Mouse (Mus musculus) neural tube, embryonic 11.5 days (tissue): ENCODE results near the gene Wdr38. TPM values are rescaled to one million over a fixed set of nuclear protein-coding genes. Genes with fewer than 3 reads are reported as not detected.

Experiments used
- ATAC-seq: fragments of 200-750 bp; cut with Nextera tagmentation; 2 replicates; pipeline ENCODE4 v1.8.0; 2017; ENCODE audit warnings: moderate number of reproducible peaks, mild to moderate bottlenecking, moderate TSS enrichment, moderate library complexity; ENCODE audit not compliant: insufficient read depth, low FRiP score, low TSS enrichment
- DNase-seq: peaks from one replicate; pipeline ENCODE4 v3.0.0-alpha.2; 2015; ENCODE audit warnings: low spot score
- H3K27ac ChIP-seq: fragments of 300-500 bp; sonication (generic); 2 replicates; pipeline ENCODE4 v1.5.1; 2014; ENCODE audit warnings: low read depth, mild to moderate bottlenecking, low read length
- H3K27me3 ChIP-seq: fragments of 300-500 bp; sonication (generic); 2 replicates; pipeline ENCODE4 v1.6.1; 2014; ENCODE audit warnings: mild to moderate bottlenecking, low read length, mixed read lengths; ENCODE audit not compliant: control insufficient read depth, insufficient read depth
- H3K36me3 ChIP-seq: fragments of 300-500 bp; sonication (generic); 2 replicates; pipeline ENCODE4 v1.6.1; 2014; ENCODE audit warnings: mild to moderate bottlenecking, low read length, moderate library complexity, mixed read lengths; ENCODE audit not compliant: control insufficient read depth, insufficient read depth
- H3K4me1 ChIP-seq: fragments of 300-500 bp; sonication (generic); 2 replicates; pipeline ENCODE4 v1.6.1; 2014; ENCODE audit warnings: low read length, mixed read lengths; ENCODE audit not compliant: control insufficient read depth, insufficient read depth
- H3K4me2 ChIP-seq: fragments of 300-500 bp; sonication (generic); 2 replicates; pipeline ENCODE4 v1.6.1; 2014; ENCODE audit warnings: low read depth, mild to moderate bottlenecking, moderate library complexity
- H3K4me3 ChIP-seq: fragments of 300-500 bp; sonication (generic); 2 replicates; pipeline ENCODE4 v1.5.1; 2014; ENCODE audit warnings: low read depth, low read length
- H3K9ac ChIP-seq: fragments of 300-500 bp; sonication (generic); 2 replicates; pipeline ENCODE4 v1.6.1; 2014; ENCODE audit warnings: mild to moderate bottlenecking, low read length
- H3K9me3 ChIP-seq: fragments of 300-500 bp; sonication (generic); 2 replicates; pipeline ENCODE4 v1.6.1; 2016; ENCODE audit warnings: low read length; ENCODE audit not compliant: control insufficient read depth
- WGBS: fragments of 180-500 bp; shearing (Covaris S2); extraction: QIAGEN DNeasy Blood & Tissue Kit; methylation state at CpG from one replicate; pipeline ENCODE4 v1.1.7; 2014; 5-methylcytosine and 5-hydroxymethylcytosine counted together
- polyA plus RNA-seq: library from polyadenylated mRNA; unstranded; fragments of >200 nt; fragmentation: Nextera tagmentation; extraction: Ambion mirVana; gene quantifications from 2 replicates; pipeline ENCODE4 v1.2.1, GENCODE M21; 2014

Gene Wdr38
- polyA plus RNA-seq: 1.1 and 1.4 TPM in 2 replicates

DNA sequence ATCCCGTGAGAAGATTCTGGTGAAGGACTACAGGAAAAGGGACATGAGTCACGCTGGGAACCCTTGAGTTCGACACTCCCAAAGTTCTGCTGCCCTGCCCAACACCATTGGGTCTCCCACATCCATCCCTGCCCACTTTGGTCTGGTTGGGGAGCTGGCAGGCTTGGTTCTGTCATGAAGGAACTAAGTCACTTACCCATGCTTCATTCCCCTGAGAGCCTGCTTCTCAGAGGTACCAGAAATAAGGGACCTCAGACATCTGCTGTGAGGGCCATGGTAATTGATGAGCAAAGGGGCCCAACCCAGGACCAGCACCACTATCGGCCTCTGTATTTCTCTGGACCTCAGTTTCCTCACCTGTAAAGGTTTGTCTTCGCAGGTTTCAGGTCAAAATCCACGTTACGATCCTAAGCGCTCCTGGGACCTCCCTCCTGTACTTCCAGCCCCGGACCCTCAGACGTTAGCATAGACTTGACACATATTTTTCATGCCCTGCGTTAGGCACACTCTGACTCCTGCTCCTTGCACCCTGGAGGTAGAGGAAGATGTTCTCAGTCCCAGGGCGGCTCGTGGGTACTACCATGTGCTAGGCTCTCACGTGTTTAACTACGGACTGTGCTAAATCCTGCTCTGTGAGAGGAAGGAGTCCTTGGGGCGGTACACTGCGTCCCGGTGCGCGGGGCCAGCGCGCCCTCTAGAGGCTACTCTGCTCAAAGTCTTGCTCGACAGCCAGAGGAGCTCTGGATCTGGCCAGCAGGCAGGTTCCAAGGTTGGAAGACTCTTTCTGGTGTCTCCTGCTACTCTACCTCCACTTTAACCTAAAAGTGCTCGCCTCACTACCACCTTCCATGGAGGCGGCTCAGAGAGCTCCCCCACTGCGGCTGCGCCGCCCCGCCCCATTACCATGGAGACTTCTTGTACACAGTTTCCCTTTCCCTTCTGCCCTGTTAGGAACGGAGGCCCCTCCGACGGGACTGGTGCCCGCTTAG, at the start of gene Wdr38:
Gene Wdr38 (plus strand): TSS at position 91 of the 989 bp plus-strand sequence.
- Histone ChIP-seq H3K27ac (no peak within 1 kb of the TSS), H3K9me3 (no peaks in the 10 kb centered on the region), H3K4me1 (no peaks in the 10 kb centered on the region; the same call in none of the 2 replicates), H3K4me3 (peak within 1 kb of the TSS; percentile 20), H3K9ac (peak within 1 kb of the TSS; percentile 27), H3K4me2 (peak within 1 kb of the TSS; percentile 32), H3K36me3 (peaks cover 16% of the 10 kb centered on the region), H3K27me3 (no peaks in the 10 kb centered on the region)
- peak; percentile 91 for DNase-seq
- WGBS: 16% methylated on average over 33 of the region's 33 CpGs
- ATAC-seq: peak; percentile 85

DNA sequence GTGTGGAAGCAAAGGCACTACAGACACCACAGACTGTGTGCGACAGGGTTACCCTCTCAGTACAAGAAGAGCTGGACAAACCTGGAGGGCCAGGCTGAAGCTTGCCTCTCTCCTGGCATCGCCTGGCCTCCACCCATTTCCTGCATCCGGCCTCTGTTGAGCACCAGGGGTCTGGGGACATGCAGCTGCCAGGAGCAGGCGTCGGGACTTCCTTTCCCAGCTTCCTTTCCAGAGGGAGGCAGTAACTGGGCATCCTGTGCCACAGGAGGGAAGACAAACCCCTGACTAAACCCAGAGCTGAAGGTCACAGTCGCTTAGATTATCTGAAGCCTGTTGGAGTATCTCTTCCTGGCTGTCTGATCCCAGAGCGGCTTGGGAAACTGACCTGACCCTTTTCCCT, 49.7 kb upstream of the Wdr38 start:
- no peak overlapping the region for H3K4me2 ChIP-seq
- no peak overlapping the region for H3K4me3 ChIP-seq
- no peaks in the 10 kb centered on the region for H3K36me3 ChIP-seq
- H3K9ac ChIP-seq: no peak overlapping the region
- H3K9me3 ChIP-seq: no peaks in the 10 kb centered on the region
- DNase-seq (no peak), ATAC-seq (no peak)
- H3K27ac ChIP-seq: no peak overlapping the region
- no peaks in the 10 kb centered on the region for H3K4me1 ChIP-seq
- H3K27me3 ChIP-seq: no peaks in the 10 kb centered on the region
- 80% methylated on average over 7 of the region's 7 CpGs for WGBS

DNA sequence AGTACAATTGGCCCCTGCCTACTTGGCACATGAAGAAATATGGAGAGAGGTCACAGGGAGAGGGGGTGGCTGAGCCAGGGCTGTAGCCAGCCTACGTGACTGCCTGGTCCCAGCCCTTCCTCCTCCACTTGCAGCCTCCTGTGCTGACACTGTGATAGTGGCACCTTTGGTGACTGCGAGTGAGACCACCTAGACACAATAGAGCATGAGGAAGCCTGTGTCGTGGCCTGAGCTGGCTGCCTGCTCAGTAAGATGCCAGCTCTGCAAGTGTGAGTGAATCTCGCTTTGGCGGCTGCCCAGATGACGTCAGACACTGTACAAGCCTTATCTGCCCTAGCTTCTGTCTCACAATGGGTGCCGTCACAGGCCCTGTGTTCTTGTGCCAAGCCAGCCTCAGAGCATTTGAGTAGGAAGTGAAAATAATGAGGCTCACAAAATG, 47.0 kb upstream of the Wdr38 start:
- Histone ChIP-seq H3K9me3 (no peaks in the 10 kb centered on the region), H3K9ac (no peak overlapping the region), H3K4me3 (no peak overlapping the region), H3K27ac (no peak overlapping the region), H3K4me2 (no peak overlapping the region), H3K36me3 (no peaks in the 10 kb centered on the region), H3K4me1 (no peaks in the 10 kb centered on the region), H3K27me3 (no peaks in the 10 kb centered on the region)
- no peak for DNase-seq
- ATAC-seq: no peak
- 82% methylated on average over 7 of the region's 7 CpGs for WGBS

DNA sequence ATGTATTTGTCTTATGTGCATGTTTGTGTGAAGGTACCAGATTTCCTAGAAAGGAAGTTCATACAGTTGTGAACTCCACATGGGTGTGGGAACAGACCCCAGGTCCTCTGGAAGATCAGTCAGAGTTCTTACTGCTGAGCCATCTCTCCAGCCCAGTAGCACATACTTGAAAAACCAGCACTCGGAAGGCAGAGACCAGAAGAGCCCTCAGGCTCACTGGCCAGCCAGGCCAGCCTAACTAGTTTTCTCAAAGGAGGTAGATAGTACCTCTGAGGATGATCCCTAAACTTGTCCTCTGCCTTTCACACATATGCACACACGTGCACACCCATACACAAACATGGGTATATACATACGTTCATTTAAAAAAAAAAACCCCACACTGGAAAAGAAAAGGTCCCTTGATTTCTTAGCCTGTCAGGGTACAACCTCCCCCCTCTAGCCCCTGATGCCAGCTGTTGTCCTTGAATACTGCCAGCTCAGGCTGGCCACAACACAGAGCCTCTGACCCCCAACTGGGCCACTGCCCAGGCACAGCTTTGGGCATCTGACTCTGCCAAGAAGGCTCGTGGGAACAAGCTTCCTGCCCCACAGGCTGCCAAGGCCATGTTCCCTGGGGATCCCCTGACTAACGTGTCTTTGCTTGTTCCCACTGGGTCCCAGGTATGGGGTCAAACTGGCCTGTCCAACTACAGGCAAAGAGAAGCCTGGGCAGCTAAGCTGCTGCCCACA, 44.0 kb upstream of the Wdr38 start:
- DNase-seq (no peak), ATAC-seq (no peak)
- Histone ChIP-seq H3K9ac (no peak overlapping the region), H3K4me1 (no peaks in the 10 kb centered on the region), H3K36me3 (no peaks in the 10 kb centered on the region), H3K4me3 (no peak overlapping the region), H3K27me3 (no peaks in the 10 kb centered on the region), H3K4me2 (no peak overlapping the region), H3K27ac (no peak overlapping the region), H3K9me3 (no peaks in the 10 kb centered on the region)
- 76% methylated on average over 5 of the region's 5 CpGs for whole genome bisulfite sequencing

DNA sequence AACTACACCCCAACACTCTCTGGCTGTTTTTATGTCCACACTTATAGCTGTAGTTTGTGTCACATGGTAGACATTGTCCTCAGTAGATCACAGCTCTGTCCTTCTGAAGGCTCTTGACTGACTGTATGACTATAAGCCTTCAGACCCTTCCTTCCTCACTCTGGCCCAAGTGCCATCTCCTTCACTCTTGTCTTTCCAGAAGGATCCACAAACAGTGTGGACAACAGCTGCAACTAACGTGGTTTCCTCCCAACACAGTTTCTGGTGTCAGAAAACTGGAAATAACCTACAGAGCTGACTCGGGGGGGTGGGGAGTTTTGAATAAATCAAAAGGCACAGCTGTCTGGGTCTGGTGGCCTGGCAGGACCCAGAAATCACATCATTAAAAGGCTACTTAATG, 41.2 kb upstream of the Wdr38 start:
- ATAC-seq (no peak), DNase-seq (no peak)
- 86% methylated on average over 2 of the region's 2 CpGs for WGBS
- Histone ChIP-seq H3K4me1 (no peaks in the 10 kb centered on the region), H3K4me3 (no peak overlapping the region), H3K36me3 (no peaks in the 10 kb centered on the region), H3K4me2 (no peak overlapping the region), H3K27me3 (no peaks in the 10 kb centered on the region), H3K9ac (no peak overlapping the region), H3K9me3 (no peaks in the 10 kb centered on the region), H3K27ac (no peak overlapping the region)

DNA sequence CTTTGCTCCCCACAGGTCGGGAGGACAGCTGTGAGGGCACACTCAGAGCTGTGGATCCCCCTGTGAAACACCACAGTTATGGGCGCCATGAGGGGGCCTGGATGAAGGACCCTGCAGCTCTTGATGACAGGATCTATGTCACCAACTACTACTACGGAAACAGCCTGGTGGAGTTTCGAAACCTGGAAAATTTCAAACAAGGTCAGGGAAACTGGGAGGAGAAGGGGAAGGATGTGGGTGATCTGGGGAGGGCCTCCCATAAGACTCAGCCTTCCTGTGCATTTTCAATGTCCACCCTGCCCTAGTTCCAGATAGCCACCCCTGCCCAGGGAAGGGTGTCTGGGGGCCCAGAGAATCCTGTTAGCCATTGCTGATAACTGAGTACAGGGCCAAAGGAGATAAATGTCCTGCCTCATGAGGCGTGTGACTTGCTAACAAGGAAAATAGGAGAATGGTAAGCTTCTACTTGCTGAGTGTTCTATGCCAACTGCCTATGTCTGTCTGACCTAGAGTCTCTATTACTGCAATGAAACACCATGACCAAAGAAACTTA, 39.5 kb upstream of the Wdr38 start:
- no peak overlapping the region for H3K27ac ChIP-seq
- no peak overlapping the region for H3K4me2 ChIP-seq
- ATAC-seq (no peak), DNase-seq (no peak)
- no peak overlapping the region for H3K9ac ChIP-seq
- no peaks in the 10 kb centered on the region for H3K9me3 ChIP-seq
- WGBS: 90% methylated on average over 5 of the region's 5 CpGs
- H3K4me3 ChIP-seq: no peak overlapping the region
- H3K27me3 ChIP-seq: no peaks in the 10 kb centered on the region
- no peaks in the 10 kb centered on the region for H3K4me1 ChIP-seq
- no peaks in the 10 kb centered on the region for H3K36me3 ChIP-seq

DNA sequence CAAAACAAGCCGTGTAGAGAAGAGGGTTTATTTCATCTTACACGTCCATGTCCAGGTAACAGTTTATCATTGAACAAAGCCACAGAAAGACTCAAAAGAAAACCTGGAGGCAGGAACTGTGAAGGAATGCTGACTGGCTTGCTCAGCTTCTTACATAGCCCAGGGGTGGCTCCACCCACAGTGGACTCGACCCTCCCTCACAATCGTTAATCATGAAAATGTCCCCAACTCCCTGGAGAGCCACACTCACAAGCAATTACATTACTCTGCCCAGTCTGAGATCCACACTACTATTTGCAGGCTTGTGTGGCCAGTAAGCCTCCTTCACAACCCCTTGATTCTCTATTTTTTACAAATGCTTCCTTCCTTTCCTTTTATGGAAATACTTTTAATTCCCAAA, 33.1 kb upstream of the Wdr38 start:
- Histone ChIP-seq H3K9me3 (no peaks in the 10 kb centered on the region), H3K27me3 (no peaks in the 10 kb centered on the region), H3K4me2 (no peak overlapping the region), H3K4me3 (no peak overlapping the region), H3K9ac (no peak overlapping the region), H3K27ac (no peak overlapping the region), H3K4me1 (no peaks in the 10 kb centered on the region), H3K36me3 (no peaks in the 10 kb centered on the region)
- 0 out of 2 replicates have a peak, but pooled peaks have one; percentile 53 for ATAC-seq
- 35% methylated on average over 4 of the region's 4 CpGs for WGBS
- DNase-seq: peak; percentile 43

DNA sequence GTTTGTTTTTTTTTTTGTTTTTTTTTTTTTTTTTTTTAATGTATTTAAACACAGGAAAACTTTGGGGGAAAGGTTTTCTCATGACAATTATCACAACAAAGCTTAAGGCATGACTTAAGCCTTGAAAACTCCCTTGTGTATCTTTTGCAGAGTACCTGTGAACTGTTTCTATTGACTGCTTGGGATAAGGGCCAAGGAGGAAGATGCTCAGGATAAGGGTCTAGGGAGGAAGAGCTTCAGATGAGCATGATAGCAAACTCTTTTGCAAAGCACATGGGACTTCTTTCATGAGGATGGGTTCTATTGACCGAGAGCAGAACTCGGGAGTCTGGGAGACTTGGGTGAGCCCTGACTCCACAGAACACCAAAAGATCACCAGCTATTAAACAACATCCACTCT, 27.6 kb upstream of the Wdr38 start:
- ATAC-seq: no peak
- H3K27me3 ChIP-seq: no peaks in the 10 kb centered on the region

More for the DNA sequence above, 27.6 kb upstream of the Wdr38 start:
- H3K4me3 ChIP-seq: no peak overlapping the region
- 100% methylated on average over 2 of the region's 2 CpGs for WGBS
- no peak overlapping the region for H3K9ac ChIP-seq
- H3K9me3 ChIP-seq: no peaks in the 10 kb centered on the region
- no peaks in the 10 kb centered on the region for H3K4me1 ChIP-seq
- DNase-seq: no peak
- H3K4me2 ChIP-seq: no peak overlapping the region
- H3K27ac ChIP-seq: no peak overlapping the region
- H3K36me3 ChIP-seq: no peaks in the 10 kb centered on the region
